Mouse (Mus musculus): Measurements from ENCODE around the gene Iqch. TPM values are rescaled to one million over a fixed set of nuclear protein-coding genes. Genes with fewer than 3 reads are reported as not detected.

The Iqch gene
- total and polyA plus RNA-seq, 2 experiments: 0.06 to 0.28 TPM

GRCm38 (mm10) chr9:63465561-63465960 lies 136.7 kb downstream of the Iqch start:
- H3K27ac ChIP-seq (replicated peaks; ENCODE audit: insufficient read depth, low read depth, low read length): no peak overlapping the region
- H3K4me1 ChIP-seq (ENCODE audit: control insufficient read depth, insufficient read depth, low read length): no peaks in the 10 kb centered on the region
- TF ChIP-seq POLR2A (IDR thresholded peaks at IDR 0.05; ENCODE audit: extremely low read depth, insufficient read depth, low read length) (no peak), CTCF (IDR thresholded peaks at IDR 0.05; ENCODE audit: low read depth, low read length) (no peak)
- WGBS: 90% methylated on average over 3 of the region's 3 CpGs
- H3K27me3 ChIP-seq (ENCODE audit: control insufficient read depth, insufficient read depth, low read length): no peaks in the 10 kb centered on the region
- DNase-seq (ENCODE audit: extremely low read depth, low read depth, low spot score): no peak
- no peak overlapping the region for H3K9ac ChIP-seq (ENCODE audit: low read depth, low read length)
- H3K79me2 ChIP-seq (ENCODE audit: control insufficient read depth, insufficient read depth, low read length): no peaks in the 10 kb centered on the region
- H3K4me3 ChIP-seq (ENCODE audit: insufficient read depth, low read depth, low read length): no peak overlapping the region
- H3K36me3 ChIP-seq (ENCODE audit: control insufficient read depth, insufficient read depth, low read length): no peaks in the 10 kb centered on the region

GRCm38 (mm10) chr9:63462296-63462695 lies 140.0 kb downstream of the Iqch start:
- H3K79me2 ChIP-seq (ENCODE audit: control insufficient read depth, insufficient read depth, low read length): no peaks in the 10 kb centered on the region
- 43% methylated on average over 2 of the region's 2 CpGs for WGBS
- TF ChIP-seq POLR2A (IDR thresholded peaks at IDR 0.05; ENCODE audit: extremely low read depth, insufficient read depth, low read length) (no peak), CTCF (IDR thresholded peaks at IDR 0.05; ENCODE audit: low read depth, low read length) (peak; percentile 67)
- no peaks in the 10 kb centered on the region for H3K36me3 ChIP-seq (ENCODE audit: control insufficient read depth, insufficient read depth, low read length)
- peak; percentile 58 for DNase-seq (ENCODE audit: extremely low read depth, low read depth, low spot score)
- no peaks in the 10 kb centered on the region for H3K4me1 ChIP-seq (ENCODE audit: control insufficient read depth, insufficient read depth, low read length)
- H3K9ac ChIP-seq (ENCODE audit: low read depth, low read length): no peak overlapping the region
- H3K4me3 ChIP-seq (ENCODE audit: insufficient read depth, low read depth, low read length): no peak overlapping the region
- no peak overlapping the region for H3K27ac ChIP-seq (replicated peaks; ENCODE audit: insufficient read depth, low read depth, low read length)
- H3K27me3 ChIP-seq (ENCODE audit: control insufficient read depth, insufficient read depth, low read length): no peaks in the 10 kb centered on the region

GRCm38 (mm10) chr9:63456401-63456800 lies 145.9 kb downstream of the Iqch start:
- no peaks in the 10 kb centered on the region for H3K36me3 ChIP-seq (ENCODE audit: control insufficient read depth, insufficient read depth, low read length)
- no peaks in the 10 kb centered on the region for H3K4me1 ChIP-seq (ENCODE audit: control insufficient read depth, insufficient read depth, low read length)
- no peak overlapping the region for H3K27ac ChIP-seq (replicated peaks; ENCODE audit: insufficient read depth, low read depth, low read length)
- TF ChIP-seq CTCF (IDR thresholded peaks at IDR 0.05; ENCODE audit: low read depth, low read length) (no peak), POLR2A (IDR thresholded peaks at IDR 0.05; ENCODE audit: extremely low read depth, insufficient read depth, low read length) (no peak)
- no peak overlapping the region for H3K9ac ChIP-seq (ENCODE audit: low read depth, low read length)
- DNase-seq (ENCODE audit: extremely low read depth, low read depth, low spot score): no peak
- H3K4me3 ChIP-seq (ENCODE audit: insufficient read depth, low read depth, low read length): no peak overlapping the region
- H3K27me3 ChIP-seq (ENCODE audit: control insufficient read depth, insufficient read depth, low read length): no peaks in the 10 kb centered on the region
- no peaks in the 10 kb centered on the region for H3K79me2 ChIP-seq (ENCODE audit: control insufficient read depth, insufficient read depth, low read length)

GRCm38 (mm10) chr9:63454341-63454740 lies 148.0 kb downstream of the Iqch start:
- Histone ChIP-seq H3K27ac (replicated peaks; ENCODE audit: insufficient read depth, low read depth, low read length) (no peak overlapping the region), H3K36me3 (ENCODE audit: control insufficient read depth, insufficient read depth, low read length) (no peaks in the 10 kb centered on the region), H3K4me1 (ENCODE audit: control insufficient read depth, insufficient read depth, low read length) (no peaks in the 10 kb centered on the region), H3K79me2 (ENCODE audit: control insufficient read depth, insufficient read depth, low read length) (no peaks in the 10 kb centered on the region), H3K27me3 (ENCODE audit: control insufficient read depth, insufficient read depth, low read length) (no peaks in the 10 kb centered on the region), H3K4me3 (ENCODE audit: insufficient read depth, low read depth, low read length) (no peak overlapping the region), H3K9ac (ENCODE audit: low read depth, low read length) (no peak overlapping the region)
- DNase-seq (ENCODE audit: extremely low read depth, low read depth, low spot score): no peak
- 97% methylated on average over 5 of the region's 5 CpGs for WGBS
- TF ChIP-seq CTCF (IDR thresholded peaks at IDR 0.05; ENCODE audit: low read depth, low read length) (no peak), POLR2A (IDR thresholded peaks at IDR 0.05; ENCODE audit: extremely low read depth, insufficient read depth, low read length) (no peak)

GRCm38 (mm10) chr9:63450531-63451030 lies 151.7 kb downstream of the Iqch start:
- no peak overlapping the region for H3K27ac ChIP-seq (replicated peaks; ENCODE audit: insufficient read depth, low read depth, low read length)
- H3K36me3 ChIP-seq (ENCODE audit: control insufficient read depth, insufficient read depth, low read length): no peaks in the 10 kb centered on the region
- 86% methylated on average over 4 of the region's 4 CpGs for WGBS
- no peak overlapping the region for H3K9ac ChIP-seq (ENCODE audit: low read depth, low read length)
- no peaks in the 10 kb centered on the region for H3K27me3 ChIP-seq (ENCODE audit: control insufficient read depth, insufficient read depth, low read length)
- H3K4me3 ChIP-seq (ENCODE audit: insufficient read depth, low read depth, low read length): no peak overlapping the region
- TF ChIP-seq CTCF (IDR thresholded peaks at IDR 0.05; ENCODE audit: low read depth, low read length): no peak
- TF ChIP-seq POLR2A (IDR thresholded peaks at IDR 0.05; ENCODE audit: extremely low read depth, insufficient read depth, low read length): no peak
- no peaks in the 10 kb centered on the region for H3K79me2 ChIP-seq (ENCODE audit: control insufficient read depth, insufficient read depth, low read length)
- no peaks in the 10 kb centered on the region for H3K4me1 ChIP-seq (ENCODE audit: control insufficient read depth, insufficient read depth, low read length)
- no peak for DNase-seq (ENCODE audit: extremely low read depth, low read depth, low spot score)

- Histone ChIP-seq H3K4me1 (ENCODE audit: control insufficient read depth, insufficient read depth, low read length) (no peaks in the 10 kb centered on the region), H3K27me3 (ENCODE audit: control insufficient read depth, insufficient read depth, low read length) (no peaks in the 10 kb centered on the region), H3K4me3 (ENCODE audit: insufficient read depth, low read depth, low read length) (no peak overlapping the region), H3K36me3 (ENCODE audit: control insufficient read depth, insufficient read depth, low read length) (no peaks in the 10 kb centered on the region), H3K27ac (replicated peaks; ENCODE audit: insufficient read depth, low read depth, low read length) (no peak overlapping the region), H3K9ac (ENCODE audit: low read depth, low read length) (no peak overlapping the region), H3K79me2 (ENCODE audit: control insufficient read depth, insufficient read depth, low read length) (no peaks in the 10 kb centered on the region)
- no peak for TF ChIP-seq POLR2A (IDR thresholded peaks at IDR 0.05; ENCODE audit: extremely low read depth, insufficient read depth, low read length)
- TF ChIP-seq CTCF (IDR thresholded peaks at IDR 0.05; ENCODE audit: low read depth, low read length): no peak
- 89% methylated on average over 6 of the region's 6 CpGs for WGBS
- no peak for DNase-seq (ENCODE audit: extremely low read depth, low read depth, low spot score)
Observed at GRCm38 (mm10) chr9:63443695-63444094, 158.6 kb downstream of the Iqch start.

Data from liver, adult 2 months (tissue).